Comparison of ENCODE assay signal across 10 mouse cellular contexts in the genomic region with DNA sequence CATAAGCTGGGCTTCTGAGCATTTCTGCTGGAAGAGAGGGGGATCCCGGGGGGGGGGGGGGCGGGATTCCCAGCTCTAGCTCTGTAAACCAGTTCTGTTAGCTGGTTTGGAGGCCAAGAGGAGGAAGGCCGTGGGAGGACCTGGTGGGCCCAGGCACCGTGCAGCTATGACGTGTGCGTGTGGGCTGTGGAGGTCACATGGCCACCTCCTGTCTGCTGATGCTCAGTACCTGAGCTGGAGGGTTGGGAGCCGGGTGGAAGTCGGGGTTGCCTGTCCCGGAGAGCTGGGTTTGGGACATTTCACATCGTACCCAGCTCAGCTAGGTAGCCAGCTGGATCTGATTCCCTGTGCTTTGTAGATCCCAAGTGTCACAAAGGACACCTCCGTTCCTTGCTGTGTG. TPM values are rescaled to one million over a fixed set of nuclear protein-coding genes. Genes with fewer than 3 reads are reported as not detected.
DNase-seq lines count a peak whose midpoint lies in the region; ATAC-seq lines count a peak whose summit lies in the region.
"Had no signal": no experiment of that assay in that cellular context is flagged by ENCODE, and none has a peak within 500 bp of the region (broad histone marks: within the 10 kb centered on the region; RNA-seq: fewer than 3 reads in every experiment).

No protein-coding gene starts in this region.

- peaks cover 63% of the 10 kb centered on the region for H3K4me1 ChIP-seq in forebrain, embryonic 12.5 days
- H3K4me1 ChIP-seq in midbrain, embryonic 12.5 days: peaks cover 62% of the 10 kb centered on the region

- peak; percentile 87 for DNase-seq in heart, adult 11 months
- DNase-seq in heart, postnatal 25 days (ENCODE audit: low spot score): no peak
- peak; percentile 74 for DNase-seq in CD4-positive, CD25-positive, alpha-beta regulatory T cell, adult 2 months (ENCODE audit: low read depth, low spot score)
- no peak for DNase-seq in embryo, embryonic 11 days
- DNase-seq in spleen, postnatal 14 days (ENCODE audit: low spot score in 2 of 2): no peak
- DNase-seq: adrenal gland, adult 2 months; lung, adult 18-20 months had no signal

- no peaks in the 10 kb centered on the region for H3K36me3 ChIP-seq in forebrain, embryonic 12.5 days (replicated peaks)
- no peaks in the 10 kb centered on the region for H3K36me3 ChIP-seq in midbrain, embryonic 12.5 days

- H3K27me3 ChIP-seq in forebrain, embryonic 12.5 days: peaks cover 20% of the 10 kb centered on the region
- H3K27me3 ChIP-seq in midbrain, embryonic 12.5 days: peaks cover 14% of the 10 kb centered on the region

- H3K4me3 ChIP-seq in forebrain, embryonic 12.5 days (replicated peaks): peak overlapping the region; percentile 80
- peak overlapping the region; percentile 81 for H3K4me3 ChIP-seq in midbrain, embryonic 12.5 days

- no peak overlapping the region for H3K27ac ChIP-seq in forebrain, embryonic 12.5 days
- H3K27ac ChIP-seq in midbrain, embryonic 12.5 days (replicated peaks): peak overlapping the region; percentile 95; the same call in 1 of the 2 replicates

- no peaks in the 10 kb centered on the region for H3K9me3 ChIP-seq in forebrain, embryonic 12.5 days
- H3K9me3 ChIP-seq in midbrain, embryonic 12.5 days: no peaks in the 10 kb centered on the region

- peak overlapping the region; percentile 89 for H3K4me2 ChIP-seq in forebrain, embryonic 12.5 days
- peak overlapping the region; percentile 86 for H3K4me2 ChIP-seq in midbrain, embryonic 12.5 days (replicated peaks)

- WGBS in forebrain, embryonic 12.5 days: 37% methylated on average over 10 of the region's 11 CpGs
- 30% methylated on average over 11 of the region's 11 CpGs for WGBS in midbrain, embryonic 12.5 days

- no peak for ATAC-seq in forebrain, embryonic 12.5 days (ENCODE audit: low FRiP score)
- no peak for ATAC-seq in midbrain, embryonic 12.5 days (ENCODE audit: low FRiP score, low read depth)
- no peak for ATAC-seq in granulocyte monocyte progenitor cell, adult 5-6 weeks (replicated peaks; ENCODE audit: poor library complexity, severe bottlenecking)

- intact Hi-C loops in heart, postnatal 25 days (cut with DNase I): no loop called here

- H3K9ac ChIP-seq in forebrain, embryonic 12.5 days: peak overlapping the region; percentile 90
- peak overlapping the region; percentile 89 for H3K9ac ChIP-seq in midbrain, embryonic 12.5 days (replicated peaks)

RNA-seq across cellular contexts. Expression of a gene that starts 1.8 kb away (rescaled TPM):
- total RNA-seq in heart, postnatal 25 days (2021): 1 to 10 TPM; 2.1 to 3.0 TPM
- 35.8 and 41.8 TPM in 2 replicates for polyA plus RNA-seq in forebrain, embryonic 12.5 days (2016; fragmentation: Nextera tagmentation; extraction: Ambion mirVana)
- polyA plus RNA-seq in midbrain, embryonic 12.5 days (2016; fragmentation: Nextera tagmentation; extraction: Ambion mirVana): 38.2 and 47.2 TPM in 2 replicates
- 0.11 and 0.23 TPM in 2 replicates for total RNA-seq in granulocyte monocyte progenitor cell, adult 5-6 weeks (2014; fragmentation: Nextera tagmentation)
- total RNA-seq in granulocyte monocyte progenitor cell, adult 5-6 weeks (2017): 0.15 and 0.17 TPM in 2 replicates

Comparison
In these comparisons a context has a peak if more than half of its experiments do, and no peak if none do; other contexts are left out.
1. DNase-seq: peak in heart, adult 11 months (single experiment) and CD4-positive, CD25-positive, alpha-beta regulatory T cell, adult 2 months (single experiment); none in heart, postnatal 25 days (single experiment), embryo, embryonic 11 days (single experiment) and spleen, postnatal 14 days (0 of 2).